Mouse (Mus musculus) telencephalon, adult 2 months (tissue): ENCODE results near the gene Timm8a2.

ENCODE experiments used
- DNase-seq: peaks from one replicate; pipeline ENCODE4 v3.0.0-alpha.2; 2011; ENCODE audit warnings: low read depth, low spot score

The Timm8a2 gene

GRCm38 (mm10) chr14:122011768-122012167, 22.7 kb upstream of the Timm8a2 start:
- DNase-seq = no peak

GRCm38 (mm10) chr14:122012193-122012592, 22.3 kb upstream of the Timm8a2 start:
- no peak for DNase-seq

GRCm38 (mm10) chr14:122012814-122013213, 21.7 kb upstream of the Timm8a2 start:
- DNase-seq = no peak

- no peak for DNase-seq
These were observed 21.0 kb upstream of the Timm8a2 start for GRCm38 (mm10) chr14:122013417-122013951.

GRCm38 (mm10) chr14:122017958-122018357, 16.5 kb upstream of the Timm8a2 start:
- DNase-seq = no peak

- DNase-seq = no peak
These were observed 15.1 kb upstream of the Timm8a2 start for GRCm38 (mm10) chr14:122019389-122019788.

GRCm38 (mm10) chr14:122020567-122020966, 13.9 kb upstream of the Timm8a2 start:
- no peak for DNase-seq

GRCm38 (mm10) chr14:122023054-122023453, 11.4 kb upstream of the Timm8a2 start:
- DNase-seq = no peak

- DNase-seq = no peak
These were observed 10.5 kb upstream of the Timm8a2 start for GRCm38 (mm10) chr14:122023928-122024327.

- no peak for DNase-seq
These were observed 5.3 kb upstream of the Timm8a2 start for GRCm38 (mm10) chr14:122028926-122029745.

- DNase-seq = no peak
These were observed 4.6 kb upstream of the Timm8a2 start for GRCm38 (mm10) chr14:122029851-122030250.

- no peak for DNase-seq
These were observed 2.4 kb upstream of the Timm8a2 start for GRCm38 (mm10) chr14:122032045-122032444.

GRCm38 (mm10) chr14:122035181-122035580, 707 bp downstream of the Timm8a2 start:
- no peak for DNase-seq

- no peak for DNase-seq
These were observed 1.4 kb downstream of the Timm8a2 start for GRCm38 (mm10) chr14:122035860-122036259.

- DNase-seq = no peak
These were observed 4.6 kb downstream of the Timm8a2 start for GRCm38 (mm10) chr14:122038874-122039647.

- no peak for DNase-seq
These were observed 6.9 kb downstream of the Timm8a2 start for GRCm38 (mm10) chr14:122041413-122041825.

- DNase-seq = no peak
These were observed 7.7 kb downstream of the Timm8a2 start for GRCm38 (mm10) chr14:122042142-122042694.

- DNase-seq = no peak
These were observed 13.3 kb downstream of the Timm8a2 start for GRCm38 (mm10) chr14:122047784-122048183.

GRCm38 (mm10) chr14:122048816-122049215, 14.3 kb downstream of the Timm8a2 start:
- no peak for DNase-seq

GRCm38 (mm10) chr14:122052896-122053635, 18.6 kb downstream of the Timm8a2 start:
- DNase-seq = no peak

GRCm38 (mm10) chr14:122056871-122057270, 22.4 kb downstream of the Timm8a2 start:
- DNase-seq = no peak
